Mouse (Mus musculus): Measurements from ENCODE around the gene Siah1b. TPM values are rescaled to one million over a fixed set of nuclear protein-coding genes. Genes with fewer than 3 reads are reported as not detected.

The Siah1b gene
- 11.4 and 12.8 TPM in 2 replicates for polyA plus RNA-seq (2012; rRNA removed)

DNA sequence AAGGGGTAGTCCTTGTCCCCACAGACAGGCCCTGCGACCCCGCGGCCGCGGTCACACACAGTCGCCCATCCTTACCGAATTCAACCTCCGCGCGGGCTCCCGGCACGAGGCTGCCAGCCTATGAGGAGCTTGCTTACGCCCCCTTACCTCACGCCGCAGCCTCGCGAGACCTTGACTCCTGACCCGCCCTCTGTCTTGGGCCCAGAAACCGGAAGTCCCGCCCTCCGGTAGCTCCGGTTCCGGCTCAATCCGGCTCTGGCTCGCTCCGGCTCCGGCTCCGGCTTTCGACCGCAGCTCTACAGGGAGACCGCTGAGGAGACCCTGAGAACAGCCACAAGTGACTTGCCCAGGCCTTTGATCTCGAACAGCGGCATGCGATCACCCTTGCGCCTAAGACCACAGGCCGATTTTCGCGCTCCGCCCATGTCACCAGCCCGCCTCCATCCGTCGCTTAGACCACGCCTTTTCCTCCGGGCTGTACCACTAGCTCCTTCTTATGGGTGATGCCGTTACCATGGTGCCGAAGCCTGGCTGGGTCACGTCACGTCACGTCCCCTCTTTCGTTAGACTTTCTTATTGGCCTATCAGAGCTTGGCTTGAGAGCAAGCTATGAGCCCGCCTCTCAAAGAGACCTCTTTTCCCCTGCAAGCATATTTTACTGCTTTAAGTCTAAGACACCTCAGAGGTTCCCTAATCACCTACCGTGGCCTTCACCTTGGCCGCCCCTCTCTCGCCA lies at the start of gene Siah1b:
Siah1b (minus strand) TSS at position 454 of the 736 bp plus-strand sequence.

DNA sequence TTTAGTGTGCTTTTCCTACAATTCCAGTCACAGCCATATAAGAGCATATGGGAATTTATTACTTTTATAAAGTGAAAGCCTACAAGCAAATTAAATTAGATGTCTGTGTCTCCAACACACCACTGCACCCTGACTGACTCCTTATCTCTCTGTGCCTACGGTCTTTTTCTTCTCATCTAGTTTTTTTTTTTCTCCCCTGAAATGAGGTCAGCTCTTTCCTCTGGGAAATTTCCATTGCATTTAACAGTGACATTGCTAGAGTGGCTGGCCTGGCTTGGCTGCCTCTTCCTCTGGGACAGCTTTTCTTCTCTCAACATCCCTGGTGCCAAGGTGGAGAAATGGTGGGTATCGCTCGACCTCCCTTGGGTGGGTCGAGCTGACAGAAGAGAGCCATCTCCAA lies 12.3 kb upstream of the Siah1b start, which contains the start of gene Cltrn:
Cltrn (plus strand) TSS at position 249 of the 400 bp plus-strand sequence.

DNA sequence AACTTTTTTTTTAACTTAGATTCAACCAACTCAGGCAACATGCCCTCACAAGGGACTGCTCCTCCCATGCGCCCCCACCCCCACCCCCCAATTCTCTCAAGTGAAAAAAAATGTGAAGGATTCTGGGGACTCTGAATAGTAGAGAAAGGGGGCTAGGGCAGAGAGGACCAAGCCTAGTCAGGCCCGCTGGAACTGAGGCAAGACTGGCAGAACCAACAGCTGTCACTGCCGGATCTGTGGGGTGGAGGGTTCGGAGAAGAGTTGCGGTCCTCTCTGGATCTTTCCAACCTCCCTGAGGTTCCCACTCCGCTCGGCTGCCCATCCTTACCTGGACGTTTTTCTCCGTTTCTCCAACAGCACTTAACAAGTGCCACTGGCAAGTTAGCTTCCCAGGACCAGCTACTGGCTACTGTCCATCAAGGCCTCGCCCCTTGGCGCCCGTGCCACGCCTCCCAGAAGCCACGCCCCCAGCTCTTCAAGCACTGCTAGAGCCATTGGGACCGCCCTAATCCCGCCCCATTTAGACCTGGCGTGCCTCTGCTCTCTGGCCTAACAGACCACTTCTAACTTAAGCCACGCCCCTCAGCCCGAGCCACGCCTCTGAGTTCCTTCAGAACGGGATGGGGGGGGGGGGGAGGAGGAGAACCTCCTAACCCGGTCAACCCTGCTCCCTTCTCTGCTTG lies 48.5 kb downstream of the Siah1b start, which contains the start of gene Car5b:
Car5b (minus strand) TSS at position 391 of the 683 bp plus-strand sequence.

Other genes starting within 250 kb of the Siah1b start
- 1.9 and 2.6 TPM in 2 replicates for gene Ap1s2, start 167.5 kb downstream of the Siah1b start, polyA plus RNA-seq (2012; rRNA removed)
- gene Zrsr2, start 117.8 kb downstream of the Siah1b start, polyA plus RNA-seq (2012; rRNA removed) = 9.8 and 11.5 TPM in 2 replicates
- gene Car5b, start 48.5 kb downstream of the Siah1b start, polyA plus RNA-seq (2012; rRNA removed) = 0.09 and 0.10 TPM in 2 replicates
- gene Cltrn, start 12.3 kb upstream of the Siah1b start, polyA plus RNA-seq (2012; rRNA removed) = 0.14 and 0.20 TPM in 2 replicates
- 0.02 and 0.05 TPM in 2 replicates for gene Ace2, start 62.8 kb upstream of the Siah1b start, polyA plus RNA-seq (2012; rRNA removed)
- 0.14 and 0.15 TPM in 2 replicates for gene Bmx, start 181.7 kb upstream of the Siah1b start, polyA plus RNA-seq (2012; rRNA removed)
- gene Pir, start 192.9 kb upstream of the Siah1b start, polyA plus RNA-seq (2012; rRNA removed) = 5.9 and 7.2 TPM in 2 replicates